Mouse (Mus musculus): Measurements from ENCODE around the gene Atp10a.

- TF ChIP-seq CTCF (IDR thresholded peaks at IDR 0.05; ENCODE audit: extremely low read depth, insufficient read depth, low read length) = no peak
- no peak for TF ChIP-seq POLR2A (IDR thresholded peaks at IDR 0.05; ENCODE audit: extremely low read depth, insufficient read depth, low read length)
Measured at GRCm38 (mm10) chr7:58698738-58699442, 42.9 kb downstream of the Atp10a start.
